Mouse (Mus musculus): ENCODE results near the gene Dnah6.

DNA sequence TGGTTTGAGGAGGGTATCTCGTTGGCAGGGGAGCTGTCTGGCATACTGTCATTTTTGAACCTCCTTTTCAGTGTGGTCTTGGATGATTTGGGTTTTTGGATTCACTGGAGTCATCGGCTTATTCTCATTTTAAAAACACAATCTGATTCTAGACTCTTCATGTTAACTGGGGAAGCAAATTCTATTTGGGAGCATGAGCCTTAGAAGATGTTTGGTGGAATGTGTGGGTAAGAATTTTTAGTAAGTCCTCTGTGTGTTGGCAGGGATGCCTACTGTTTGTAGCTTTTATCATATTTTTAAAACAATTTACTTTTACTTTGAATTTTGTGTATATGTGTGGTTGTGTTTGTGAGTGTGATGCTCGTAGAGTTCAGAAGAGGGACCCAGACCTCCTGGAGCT, 175.5 kb downstream of the Dnah6 start:
- TF ChIP-seq EP300 (IDR thresholded peaks at IDR 0.05; ENCODE audit: low read length) (no peak), POLR2A (IDR thresholded peaks at IDR 0.05; ENCODE audit: low read depth, low read length) (no peak), JUND (conservative IDR thresholded peaks at IDR 0.05; ENCODE audit: low read depth, low read length) (no peak), POLR2AphosphoS2 (IDR thresholded peaks at IDR 0.05; ENCODE audit: low read depth, low read length) (no peak), CHD2 (IDR thresholded peaks at IDR 0.05; ENCODE audit: low read length) (no peak), TBP (conservative IDR thresholded peaks at IDR 0.05; ENCODE audit: low read depth, low read length) (no peak), CTCF (conservative IDR thresholded peaks at IDR 0.05 in 1 of 2, IDR thresholded peaks at IDR 0.05 in 1 of 2; ENCODE audit: low read depth in 2 of 2, low read length in 2 of 2) (no peak), ETS1 (conservative IDR thresholded peaks at IDR 0.05; ENCODE audit: low read depth, low read length) (no peak), MEF2A (IDR thresholded peaks at IDR 0.05; ENCODE audit: borderline replicate concordance, low read depth, low read length) (no peak)
